Mouse (Mus musculus) ES-Bruce4 (cell line): ENCODE measurements around the gene Wsb1. TPM values are rescaled to one million over a fixed set of nuclear protein-coding genes. Genes with fewer than 3 reads are reported as not detected.

ENCODE experiments used
- H3K27ac ChIP-seq: 2 replicates; pipeline ENCODE4 v1.5.1; 2012; ENCODE audit warnings: low read length, inconsistent platforms; ENCODE audit not compliant: insufficient read depth
- H3K27me3 ChIP-seq: 2 replicates; pipeline ENCODE4 v1.6.1; 2012; ENCODE audit warnings: mild to moderate bottlenecking, low read length, inconsistent platforms; ENCODE audit not compliant: control insufficient read depth, poor library complexity, insufficient read depth, severe bottlenecking
- H3K36me3 ChIP-seq: 2 replicates; pipeline ENCODE4 v1.6.1; 2012; ENCODE audit warnings: inconsistent platforms, mild to moderate bottlenecking, low read length, moderate library complexity; ENCODE audit not compliant: control insufficient read depth, poor library complexity, insufficient read depth, severe bottlenecking
- H3K4me1 ChIP-seq: one replicate; pipeline ENCODE4 v1.8.1; 2011; ENCODE audit warnings: low read length; ENCODE audit not compliant: control insufficient read depth, insufficient read depth
- H3K4me3 ChIP-seq: 2 replicates; pipeline ENCODE4 v1.5.1; 2011; ENCODE audit warnings: low read depth, mild to moderate bottlenecking, low read length
- H3K9ac ChIP-seq: 2 replicates; pipeline ENCODE4 v1.6.1; 2012; ENCODE audit warnings: low read depth, mild to moderate bottlenecking, inconsistent platforms; ENCODE audit not compliant: poor library complexity, severe bottlenecking
- H3K9me3 ChIP-seq: replicated peaks from 2 replicates; pipeline ENCODE4 v1.6.1; 2012; ENCODE audit warnings: mild to moderate bottlenecking, low read length, inconsistent platforms; ENCODE audit not compliant: control insufficient read depth, poor library complexity, insufficient read depth, severe bottlenecking
- CTCF ChIP-seq: IDR thresholded peaks from one replicate; pipeline ENCODE4 v1.8.1; 2011; ENCODE audit warnings: low read depth, low read length
- EP300 ChIP-seq: IDR thresholded peaks from 2 replicates; pipeline ENCODE4 v1.6.1; 2011; ENCODE audit warnings: low read depth, low read length; ENCODE audit not compliant: insufficient read depth
- POLR2A ChIP-seq: IDR thresholded peaks from one replicate; pipeline ENCODE4 v1.8.1; 2011; ENCODE audit warnings: low read length; ENCODE audit not compliant: insufficient read depth
- polyA plus RNA-seq: library from polyadenylated mRNA; stranded (reverse); fragments of >200 nt; gene quantifications from 2 replicates; pipeline ENCODE4 v1.2.4, GENCODE M21; 2011; ENCODE audit warnings: low read depth; ENCODE audit not compliant: missing spikeins, insufficient read depth, insufficient read length

Wsb1 gene
- polyA plus RNA-seq, 1 experiment: 195 TPM

- Histone ChIP-seq H3K27ac (no peak overlapping the region), H3K36me3 (no peaks in the 10 kb centered on the region), H3K27me3 (no peaks in the 10 kb centered on the region), H3K9me3 (no peaks in the 10 kb centered on the region), H3K9ac (no peak overlapping the region), H3K4me1 (no peaks in the 10 kb centered on the region), H3K4me3 (no peak overlapping the region)
- TF ChIP-seq EP300: no peak
- no peak for TF ChIP-seq POLR2A
- TF ChIP-seq CTCF: no peak
Observed at GRCm38 (mm10) chr11:79196196-79196869, 58.1 kb downstream of the Wsb1 start.

GRCm38 (mm10) chr11:79192176-79192575 lies 62.3 kb downstream of the Wsb1 start:
- no peaks in the 10 kb centered on the region for H3K27me3 ChIP-seq
- TF ChIP-seq CTCF: peak; percentile 58
- no peak for TF ChIP-seq EP300
- H3K9ac ChIP-seq: no peak overlapping the region
- H3K27ac ChIP-seq: no peak overlapping the region
- no peaks in the 10 kb centered on the region for H3K4me1 ChIP-seq
- no peaks in the 10 kb centered on the region for H3K36me3 ChIP-seq
- H3K9me3 ChIP-seq: no peaks in the 10 kb centered on the region
- no peak overlapping the region for H3K4me3 ChIP-seq

- H3K9ac ChIP-seq: no peak overlapping the region
- H3K27ac ChIP-seq: no peak overlapping the region
- H3K27me3 ChIP-seq: no peaks in the 10 kb centered on the region
- TF ChIP-seq EP300: no peak
- TF ChIP-seq CTCF: no peak
- no peak for TF ChIP-seq POLR2A
- no peaks in the 10 kb centered on the region for H3K4me1 ChIP-seq
- H3K36me3 ChIP-seq: no peaks in the 10 kb centered on the region
- no peaks in the 10 kb centered on the region for H3K9me3 ChIP-seq
- H3K4me3 ChIP-seq: no peak overlapping the region
Observed at GRCm38 (mm10) chr11:79191214-79191613, 63.3 kb downstream of the Wsb1 start.

GRCm38 (mm10) chr11:79190257-79190656 lies 64.2 kb downstream of the Wsb1 start:
- Histone ChIP-seq H3K9ac (no peak overlapping the region), H3K27me3 (no peaks in the 10 kb centered on the region)

More at GRCm38 (mm10) chr11:79190257-79190656, 64.2 kb downstream of the Wsb1 start:
- TF ChIP-seq POLR2A (no peak), EP300 (no peak), CTCF (no peak)
- no peaks in the 10 kb centered on the region for H3K9me3 ChIP-seq
- H3K36me3 ChIP-seq: no peaks in the 10 kb centered on the region
- H3K4me3 ChIP-seq: no peak overlapping the region
- H3K4me1 ChIP-seq: no peaks in the 10 kb centered on the region
- H3K27ac ChIP-seq: no peak overlapping the region

Other genes with a start within 250 kb of the Wsb1 start
- gene Ksr1, start 108.3 kb downstream of the Wsb1 start, polyA plus RNA-seq: 7.7 and 10.1 TPM in 2 replicates
- not detected in 2 replicates for gene Gm9964, start 42.2 kb upstream of the Wsb1 start, polyA plus RNA-seq
- gene Nf1, start 85.0 kb upstream of the Wsb1 start, polyA plus RNA-seq: 36.1 and 39.6 TPM in 2 replicates
- gene Omg, start 249.4 kb upstream of the Wsb1 start, polyA plus RNA-seq: not detected in 2 replicates